26 mouse cellular contexts compared by ENCODE assay signal in genomic region chr5:107025371-107025770, GRCm38 (mm10).
A peak's percentile ranks its signal among the peaks of the same experiment; 100 is the strongest.
DNase-seq lines count a peak whose midpoint lies in the region; ATAC-seq and TF ChIP-seq lines count a peak whose summit lies in the region.
"Had no signal": no experiment of that assay in that cellular context is flagged by ENCODE, and none has a peak within 500 bp of the region (broad histone marks: within the 10 kb centered on the region; RNA-seq: fewer than 3 reads in every experiment).

No protein-coding gene starts in this region.

- H3K9me3 ChIP-seq in heart, embryonic 16.5 days (replicated peaks; ENCODE audit: control insufficient read depth, low read length), result 0 out of 2 replicates have a peak, but pooled peaks cover 2% of the 10 kb centered on the region
- H3K9me3 ChIP-seq in lung, postnatal 0 days (ENCODE audit: low read length), result no peaks in the 10 kb centered on the region
- no peaks in the 10 kb centered on the region; the same call in 1 of the 2 replicates for H3K9me3 ChIP-seq in stomach, embryonic 16.5 days (replicated peaks; ENCODE audit: control insufficient read depth, low read length)
- H3K9me3 ChIP-seq: embryonic facial prominence, embryonic 15.5 days; G1E; hindbrain, embryonic 13.5 days; midbrain, embryonic 13.5 days had no signal

- no peak for TF ChIP-seq EP300 in lung, postnatal 0 days (IDR thresholded peaks at IDR 0.05)

- peak overlapping the region; percentile 44 for H3K27ac ChIP-seq in heart, embryonic 16.5 days (ENCODE audit: low read length)
- 0 out of 2 replicates have a peak overlapping the region, but pooled peaks have one; percentile 4 for H3K27ac ChIP-seq in lung, postnatal 0 days (ENCODE audit: low read length)
- H3K27ac ChIP-seq in stomach, embryonic 16.5 days (ENCODE audit: low read length), result peak overlapping the region; percentile 34
- H3K27ac ChIP-seq: forebrain, embryonic 12.5 days; hindbrain, embryonic 13.5 days; midbrain, embryonic 13.5 days had no signal

- H3K4me1 ChIP-seq in heart, embryonic 16.5 days (ENCODE audit: control insufficient read depth, insufficient read depth, low read length), result peaks cover 22% of the 10 kb centered on the region
- 0 out of 2 replicates have a peak, but pooled peaks cover 3% of the 10 kb centered on the region for H3K4me1 ChIP-seq in lung, postnatal 0 days (ENCODE audit: insufficient read depth, low read depth, low read length)
- peaks cover 46% of the 10 kb centered on the region for H3K4me1 ChIP-seq in stomach, embryonic 16.5 days (ENCODE audit: control insufficient read depth, insufficient read depth, low read length)
- H3K4me1 ChIP-seq: forebrain, embryonic 12.5 days; midbrain, embryonic 13.5 days had no signal

- no peaks in the 10 kb centered on the region for H3K27me3 ChIP-seq in heart, embryonic 16.5 days (ENCODE audit: control insufficient read depth, insufficient read depth, low read length)
- H3K27me3 ChIP-seq in lung, postnatal 0 days (replicated peaks; ENCODE audit: insufficient read depth, low read length), result no peaks in the 10 kb centered on the region
- no peaks in the 10 kb centered on the region for H3K27me3 ChIP-seq in stomach, embryonic 16.5 days (ENCODE audit: control insufficient read depth, insufficient read depth, low read length)
- H3K27me3 ChIP-seq: embryonic facial prominence, embryonic 15.5 days; forebrain, embryonic 12.5 days; heart, embryonic 12.5 days; hindbrain, embryonic 13.5 days; midbrain, embryonic 13.5 days had no signal

- H3K4me3 ChIP-seq in heart, embryonic 16.5 days (ENCODE audit: low read length), result no peak overlapping the region
- no peak overlapping the region for H3K4me3 ChIP-seq in lung, postnatal 0 days (ENCODE audit: low read depth, low read length)
- H3K4me3 ChIP-seq in stomach, embryonic 16.5 days (replicated peaks; ENCODE audit: low read length), result no peak overlapping the region
- H3K4me3 ChIP-seq: embryonic facial prominence, embryonic 15.5 days; forebrain, embryonic 12.5 days; heart, embryonic 12.5 days; hindbrain, embryonic 13.5 days; megakaryocyte, embryonic 14.5 days; midbrain, embryonic 13.5 days had no signal

- no peaks in the 10 kb centered on the region for H3K36me3 ChIP-seq in heart, embryonic 16.5 days (ENCODE audit: control insufficient read depth, insufficient read depth)
- H3K36me3 ChIP-seq in lung, postnatal 0 days (ENCODE audit: insufficient read depth, low read length), result no peaks in the 10 kb centered on the region
- no peaks in the 10 kb centered on the region for H3K36me3 ChIP-seq in stomach, embryonic 16.5 days (ENCODE audit: control insufficient read depth, insufficient read depth, low read length)
- H3K36me3 ChIP-seq: embryonic facial prominence, embryonic 15.5 days; forebrain, embryonic 12.5 days; G1E; heart, embryonic 12.5 days; hindbrain, embryonic 13.5 days; midbrain, embryonic 13.5 days had no signal

- peak; percentile 38 to 53 for DNase-seq in cerebellum, postnatal 14 days
- no peak for DNase-seq in cerebellum, adult 18-20 months
- DNase-seq in heart, postnatal 4 days, result no peak
- DNase-seq in lung, postnatal 0 days (ENCODE audit: low spot score), result no peak
- no peak for DNase-seq in lung, adult 18-20 months
- DNase-seq: adrenal gland, adult 8-10 months; cerebellum, adult 8-10 months; forebrain, postnatal 0 days; kidney, postnatal 10 days; layer of hippocampus, postnatal 36 days; liver; lung, adult 2 months; retina, postnatal 1 day; spleen, adult 18-20 months; thymus, postnatal 14 days had no signal

- 70% methylated on average over 5 of the region's 5 CpGs for WGBS in heart, embryonic 16.5 days
- WGBS in lung, postnatal 0 days, result 71% methylated on average over 5 of the region's 5 CpGs
- WGBS in stomach, embryonic 16.5 days, result 65% methylated on average over 5 of the region's 5 CpGs

- H3K9ac ChIP-seq in heart, embryonic 16.5 days (ENCODE audit: low read length), result no peak overlapping the region
- H3K9ac ChIP-seq in lung, postnatal 0 days (replicated peaks; ENCODE audit: low read depth), result no peak overlapping the region
- H3K9ac ChIP-seq in stomach, embryonic 16.5 days (ENCODE audit: low read length), result no peak overlapping the region
- H3K9ac ChIP-seq: embryonic facial prominence, embryonic 15.5 days; forebrain, embryonic 12.5 days; forebrain, postnatal 0 days; heart, embryonic 12.5 days; hindbrain, embryonic 13.5 days; midbrain, embryonic 13.5 days had no signal

- H3K4me2 ChIP-seq in heart, embryonic 16.5 days (ENCODE audit: low read depth, low read length), result no peak overlapping the region
- no peak overlapping the region for H3K4me2 ChIP-seq in lung, postnatal 0 days (replicated peaks; ENCODE audit: low read depth, low read length)
- H3K4me2 ChIP-seq in stomach, embryonic 16.5 days (ENCODE audit: low read depth, low read length), result no peak overlapping the region
- H3K4me2 ChIP-seq: embryonic facial prominence, embryonic 15.5 days; forebrain, embryonic 12.5 days; heart, embryonic 12.5 days; hindbrain, embryonic 13.5 days; midbrain, embryonic 13.5 days had no signal

- TF ChIP-seq CTCF in lung, postnatal 0 days (IDR thresholded peaks at IDR 0.05), result no peak

- no peak for ATAC-seq in heart, embryonic 16.5 days (replicated peaks; ENCODE audit: extremely low read depth, insufficient read depth, low FRiP score)
- ATAC-seq in lung, postnatal 0 days, result no peak
- ATAC-seq in stomach, embryonic 16.5 days (ENCODE audit: insufficient read depth, low FRiP score), result peak; percentile 5; the same call in 1 of the 2 replicates
- no peak for ATAC-seq in megakaryocyte, adult 5-6 weeks (ENCODE audit: poor library complexity, severe bottlenecking)
- ATAC-seq: forebrain, postnatal 0 days; intestine, postnatal 0 days; midbrain, embryonic 13.5 days had no signal

Comparison
In these comparisons a context has a peak if more than half of its experiments do, and no peak if none do; other contexts are left out.
1. DNase-seq: peak in cerebellum, postnatal 14 days (2 of 2); none in cerebellum, adult 18-20 months (0 of 2), heart, postnatal 4 days (single experiment), lung, postnatal 0 days (single experiment) and lung, adult 18-20 months (0 of 2).
2. Peak in every context shown above with its lines, with median percentiles within 50 percentile points of each other: H3K27ac ChIP-seq.